Mouse (Mus musculus) liver, embryonic 13.5 days (tissue): Measurements from ENCODE around the gene Enoph1. TPM values are rescaled to one million over a fixed set of nuclear protein-coding genes. Genes with fewer than 3 reads are reported as not detected.
A peak's percentile ranks its signal among the peaks of the same experiment; 100 is the strongest.

ENCODE experiments used
- ATAC-seq: fragments of 200-750 bp; cut with Nextera tagmentation; 2 replicates; pipeline ENCODE4 v1.8.0; 2017; ENCODE audit warnings: low read depth, mild to moderate bottlenecking, moderate number of reproducible peaks, moderate library complexity
- DNase-seq: peaks from one replicate; pipeline ENCODE4 v3.0.0; 2022
- H3K27ac ChIP-seq: fragments of 300-500 bp; sonication (generic); 2 replicates; pipeline ENCODE4 v1.5.1; 2015; ENCODE audit warnings: moderate library complexity, mild to moderate bottlenecking, inconsistent platforms
- H3K27me3 ChIP-seq: fragments of 300-500 bp; sonication (generic); 2 replicates; pipeline ENCODE4 v1.6.1; 2015; ENCODE audit warnings: mild to moderate bottlenecking, inconsistent platforms
- H3K36me3 ChIP-seq: fragments of 300-500 bp; sonication (generic); 2 replicates; pipeline ENCODE4 v1.6.1; 2015; ENCODE audit warnings: mild to moderate bottlenecking, inconsistent platforms
- H3K4me1 ChIP-seq: fragments of 300-500 bp; sonication (generic); replicated peaks from 2 replicates; pipeline ENCODE4 v1.6.1; 2015; ENCODE audit warnings: inconsistent platforms
- H3K4me2 ChIP-seq: fragments of 300-500 bp; sonication (generic); 2 replicates; pipeline ENCODE4 v1.6.1; 2015; ENCODE audit warnings: inconsistent platforms, mild to moderate bottlenecking, moderate library complexity
- H3K4me3 ChIP-seq: fragments of 300-500 bp; sonication (generic); replicated peaks from 2 replicates; pipeline ENCODE4 v1.5.1; 2015; ENCODE audit warnings: mild to moderate bottlenecking, inconsistent platforms
- H3K9ac ChIP-seq: fragments of 300-500 bp; sonication (generic); 2 replicates; pipeline ENCODE4 v1.6.1; 2015; ENCODE audit warnings: mild to moderate bottlenecking, inconsistent platforms
- H3K9me3 ChIP-seq: fragments of 300-500 bp; sonication (generic); replicated peaks from 2 replicates; pipeline ENCODE4 v1.6.1; 2016; ENCODE audit warnings: inconsistent platforms
- WGBS: fragments of 180-500 bp; shearing (Covaris S2); methylation state at CpG from one replicate; pipeline ENCODE4 v1.1.7; 2015; ENCODE audit not compliant: insufficient replicate concordance; 5-methylcytosine and 5-hydroxymethylcytosine counted together
- polyA plus RNA-seq: library from polyadenylated mRNA; unstranded; fragments of >200 nt; fragmentation: Nextera tagmentation; extraction: Ambion mirVana; gene quantifications from 2 replicates; pipeline ENCODE4 v1.2.1, GENCODE M21; 2015

Gene Enoph1
- polyA plus RNA-seq, 1 experiment from 2014 or later = 25.8 TPM

DNA sequence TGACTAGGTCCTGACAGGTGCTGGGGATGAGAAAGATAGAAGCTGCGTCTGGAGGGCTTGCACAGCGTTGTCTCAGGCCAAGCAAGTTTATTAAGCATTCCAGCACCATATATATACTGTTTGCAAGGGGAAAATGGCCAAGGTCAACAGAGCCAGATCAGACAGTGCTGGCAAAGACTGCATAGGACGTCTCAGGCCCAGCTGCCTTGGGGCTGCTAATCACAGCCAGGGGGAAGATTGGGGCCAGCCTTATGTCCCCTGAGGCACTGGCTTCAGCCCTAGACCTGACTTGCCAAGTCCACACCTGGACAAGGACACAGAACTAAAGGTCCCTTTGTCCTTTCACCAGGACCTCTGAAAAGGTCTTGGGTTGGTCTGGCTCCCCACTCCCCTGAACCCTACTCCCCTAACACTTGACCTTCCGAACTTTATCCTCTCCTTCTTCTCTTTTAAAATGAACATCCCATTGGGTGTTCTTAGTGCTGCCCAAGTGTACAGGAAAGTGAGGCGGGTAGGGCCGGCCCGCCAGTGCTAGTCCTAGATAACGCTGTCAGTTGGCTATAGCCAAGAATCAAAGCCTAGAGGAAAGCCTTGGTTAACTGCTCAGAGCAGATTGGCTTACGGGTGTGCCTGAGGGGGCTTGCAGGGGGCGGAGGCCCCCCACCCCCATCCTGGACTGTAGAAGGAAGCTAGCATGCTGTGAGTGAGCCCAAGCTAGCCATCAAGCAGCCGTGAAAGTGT lies 15.2 kb downstream of the Enoph1 start:
- no peak overlapping the region for H3K4me3 ChIP-seq
- no peak overlapping the region for H3K9ac ChIP-seq
- H3K36me3 ChIP-seq = peaks cover 39% of the 10 kb centered on the region
- DNase-seq (peak; percentile 36), ATAC-seq (peak; percentile 85)
- peak overlapping the region; percentile 33 for H3K4me2 ChIP-seq
- H3K9me3 ChIP-seq = no peaks in the 10 kb centered on the region
- 22% methylated on average over 11 of the region's 11 CpGs for WGBS
- peak overlapping the region; percentile 41 for H3K27ac ChIP-seq
- no peaks in the 10 kb centered on the region for H3K27me3 ChIP-seq
- peaks cover 34% of the 10 kb centered on the region for H3K4me1 ChIP-seq

DNA sequence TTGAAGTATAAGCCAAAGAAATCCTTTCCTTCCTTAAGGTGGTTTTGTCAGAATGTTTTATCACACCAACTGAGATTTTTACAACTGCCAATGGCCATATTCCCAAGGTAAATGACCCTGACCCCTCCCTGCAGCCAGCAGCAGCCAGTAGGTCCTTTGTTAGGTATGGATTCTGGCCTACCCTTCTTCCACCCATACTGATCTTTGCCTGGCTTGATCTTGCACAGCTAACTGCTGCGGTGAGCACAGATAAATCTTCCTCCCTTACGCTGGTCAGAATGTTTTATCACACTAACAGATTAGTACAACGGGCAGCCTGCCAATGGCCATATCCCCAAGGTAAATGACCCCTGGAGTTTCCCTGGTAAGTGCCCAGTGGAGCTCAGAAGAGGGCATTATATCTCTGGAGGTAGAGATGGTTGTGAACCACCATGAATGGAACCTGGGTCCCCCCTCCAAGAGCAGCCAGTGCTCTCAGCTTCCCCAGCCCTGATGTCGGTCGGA lies 16.1 kb downstream of the Enoph1 start:
- Histone ChIP-seq H3K9me3 (no peaks in the 10 kb centered on the region), H3K4me3 (no peak overlapping the region), H3K4me1 (peaks cover 34% of the 10 kb centered on the region), H3K9ac (no peak overlapping the region; the same call in 1 of the 2 replicates), H3K36me3 (peaks cover 41% of the 10 kb centered on the region), H3K27me3 (no peaks in the 10 kb centered on the region), H3K27ac (no peak overlapping the region), H3K4me2 (no peak overlapping the region; the same call in 1 of the 2 replicates)
- DNase-seq = no peak
- 40% methylated on average over 5 of the region's 5 CpGs for WGBS
- no peak for ATAC-seq

DNA sequence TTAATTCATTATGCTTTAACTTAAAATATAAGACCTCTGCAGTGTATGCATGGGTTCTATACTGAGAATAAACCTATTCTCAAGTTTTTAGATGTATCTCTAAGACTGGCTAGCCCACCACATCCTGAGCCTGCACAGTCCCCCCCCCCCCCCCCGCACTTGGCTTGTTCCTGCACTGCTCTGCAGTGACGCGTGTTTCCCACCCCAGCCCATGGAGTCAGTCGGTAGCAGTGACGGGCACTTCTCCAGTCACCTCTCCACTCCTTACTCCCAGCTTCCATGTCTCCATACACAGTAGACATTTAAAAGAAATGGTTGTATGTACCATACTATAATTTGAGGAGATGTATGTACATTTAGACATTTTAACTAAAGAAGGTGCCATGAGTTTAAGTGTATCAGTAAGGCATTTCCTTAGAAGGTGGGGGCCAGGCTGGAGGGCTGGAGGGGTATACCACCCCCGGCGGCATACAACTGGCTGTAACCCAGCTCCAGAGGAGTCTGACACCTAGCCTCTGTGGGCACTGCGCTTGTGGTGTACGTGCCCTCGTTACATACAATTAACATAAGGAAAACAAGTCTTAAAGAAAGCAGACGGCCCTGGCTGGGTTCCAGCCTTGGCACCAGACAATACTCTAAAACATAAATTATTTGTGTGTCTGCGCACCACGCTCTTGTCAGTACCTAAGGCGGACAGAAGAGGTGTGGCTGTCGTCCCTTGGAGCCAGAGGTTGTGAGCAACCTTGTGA lies 17.9 kb downstream of the Enoph1 start:
- Histone ChIP-seq H3K4me2 (no peak overlapping the region), H3K4me3 (no peak overlapping the region), H3K9ac (no peak overlapping the region), H3K9me3 (no peaks in the 10 kb centered on the region), H3K27me3 (no peaks in the 10 kb centered on the region), H3K27ac (no peak overlapping the region), H3K36me3 (peaks cover 43% of the 10 kb centered on the region), H3K4me1 (peaks cover 33% of the 10 kb centered on the region)
- DNase-seq = no peak
- 83% methylated on average over 14 of the region's 15 CpGs for WGBS
- ATAC-seq = no peak

DNA sequence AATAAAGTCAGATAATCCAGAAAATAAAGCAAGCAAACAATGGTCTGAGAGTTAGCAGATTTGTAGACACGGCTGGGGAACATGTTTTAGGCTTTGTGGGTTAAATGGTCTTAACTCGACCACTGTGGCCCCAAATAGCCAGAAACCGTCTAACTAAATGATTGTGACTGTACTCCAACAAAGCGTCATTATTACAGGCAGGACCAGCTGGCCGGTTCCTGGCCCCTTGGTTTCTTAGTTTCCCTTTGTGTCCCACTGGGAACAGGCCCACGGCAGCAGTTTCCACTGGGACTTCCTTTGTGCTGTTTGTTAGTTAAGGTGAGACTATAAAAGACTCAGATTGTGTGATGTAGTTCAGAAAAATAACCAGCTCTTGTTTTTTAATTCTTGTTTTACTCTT lies 18.9 kb downstream of the Enoph1 start:
- Histone ChIP-seq H3K4me1 (peaks cover 26% of the 10 kb centered on the region), H3K27ac (no peak overlapping the region), H3K9ac (no peak overlapping the region), H3K4me3 (no peak overlapping the region), H3K36me3 (peaks cover 44% of the 10 kb centered on the region), H3K27me3 (no peaks in the 10 kb centered on the region), H3K9me3 (no peaks in the 10 kb centered on the region), H3K4me2 (no peak overlapping the region)
- ATAC-seq (no peak), DNase-seq (no peak)
- 88% methylated on average over 6 of the region's 6 CpGs for WGBS

DNA sequence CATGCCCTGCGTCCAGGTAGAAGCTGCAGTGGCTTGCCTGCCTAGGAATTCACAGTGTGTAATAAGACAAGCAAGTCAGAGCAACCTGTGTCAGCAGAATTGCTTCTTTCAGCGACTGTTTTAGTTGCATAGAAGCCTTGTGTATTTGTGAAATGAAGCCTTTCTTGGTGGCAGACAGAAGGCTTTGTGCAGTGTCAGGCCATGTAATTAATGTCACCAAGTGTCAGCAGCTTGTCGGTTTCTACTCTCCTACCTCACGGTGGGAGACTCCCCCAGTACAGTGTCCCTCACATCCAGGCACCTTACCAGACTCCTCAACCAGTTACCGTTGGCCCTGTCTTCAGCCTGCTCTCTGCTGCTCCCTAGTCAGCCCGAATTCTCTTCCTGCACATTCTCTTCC lies 19.5 kb downstream of the Enoph1 start:
- Histone ChIP-seq H3K36me3 (peaks cover 50% of the 10 kb centered on the region), H3K9ac (no peak overlapping the region), H3K4me3 (no peak overlapping the region), H3K4me2 (no peak overlapping the region), H3K9me3 (no peaks in the 10 kb centered on the region), H3K27me3 (no peaks in the 10 kb centered on the region), H3K27ac (no peak overlapping the region), H3K4me1 (peaks cover 22% of the 10 kb centered on the region)
- ATAC-seq (no peak), DNase-seq (no peak)
- WGBS = 74% methylated on average over 6 of the region's 6 CpGs

DNA sequence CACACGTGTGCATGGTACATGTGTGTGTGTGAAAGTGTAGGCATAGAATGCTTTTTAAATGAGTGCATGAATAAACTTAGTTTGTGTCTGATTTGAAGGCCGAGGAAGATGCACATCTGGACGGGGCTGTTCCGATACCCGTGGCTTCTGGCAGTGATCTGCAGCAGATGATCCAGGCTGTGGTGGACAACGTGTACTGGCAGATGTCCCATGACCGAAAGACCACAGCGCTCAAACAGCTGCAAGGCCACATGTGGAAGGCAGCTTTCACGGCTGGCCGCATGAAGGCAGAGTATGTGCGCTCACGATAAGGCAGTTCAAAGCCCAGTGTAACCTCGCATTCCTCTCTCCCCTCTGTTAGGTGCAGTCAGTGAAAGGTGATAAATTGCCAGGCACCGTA lies 21.1 kb downstream of the Enoph1 start:
- Histone ChIP-seq H3K9me3 (no peaks in the 10 kb centered on the region), H3K27ac (no peak overlapping the region), H3K9ac (no peak overlapping the region), H3K27me3 (no peaks in the 10 kb centered on the region), H3K4me1 (peaks cover 6% of the 10 kb centered on the region), H3K36me3 (peaks cover 63% of the 10 kb centered on the region), H3K4me3 (no peak overlapping the region), H3K4me2 (no peak overlapping the region)
- WGBS = 87% methylated on average over 14 of the region's 14 CpGs
- DNase-seq = no peak
- ATAC-seq = no peak

DNA sequence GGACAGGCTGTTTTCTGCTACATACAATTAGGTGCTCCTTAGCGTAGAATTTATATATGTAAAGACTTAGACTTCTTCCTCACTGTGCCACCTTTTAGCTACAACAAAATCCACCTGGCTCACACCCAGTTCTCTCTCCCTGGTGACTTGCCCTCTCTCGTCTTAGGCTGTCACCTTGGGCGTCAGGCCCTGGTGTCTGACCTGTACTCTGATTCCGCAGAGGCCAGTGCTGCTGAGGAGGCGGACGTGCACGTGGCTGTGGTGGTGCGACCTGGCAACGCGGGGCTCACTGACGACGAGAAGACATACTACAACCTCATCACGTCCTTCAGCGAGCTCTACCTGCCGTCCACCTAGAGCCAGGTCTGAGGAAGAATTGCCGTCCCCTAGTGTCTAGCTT lies 27.8 kb downstream of the Enoph1 start:
- Histone ChIP-seq H3K4me1 (no peaks in the 10 kb centered on the region), H3K36me3 (peaks cover 49% of the 10 kb centered on the region), H3K9ac (no peak overlapping the region), H3K4me2 (no peak overlapping the region), H3K9me3 (no peaks in the 10 kb centered on the region), H3K27ac (no peak overlapping the region), H3K27me3 (no peaks in the 10 kb centered on the region), H3K4me3 (no peak overlapping the region)
- DNase-seq (no peak), ATAC-seq (no peak)
- WGBS = 84% methylated on average over 16 of the region's 16 CpGs

DNA sequence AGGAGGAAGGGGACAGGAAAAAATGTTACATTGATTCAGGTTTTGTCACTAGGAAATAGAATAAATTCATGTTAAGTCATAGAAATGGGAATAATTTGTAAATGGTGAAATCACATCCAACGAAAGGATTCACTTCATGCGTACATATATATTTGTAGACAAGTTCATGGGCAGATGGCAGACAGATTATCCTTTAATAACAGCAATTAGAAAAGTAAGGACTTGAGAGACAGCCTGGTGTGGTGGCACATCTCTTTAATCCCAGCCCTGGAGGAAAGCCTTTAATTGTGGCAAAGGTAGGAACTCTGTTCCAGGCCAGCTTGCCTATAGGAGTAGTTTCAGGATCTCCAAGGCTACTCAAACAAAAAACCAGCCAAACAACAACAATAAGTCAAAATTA lies 29.7 kb downstream of the Enoph1 start:
- Histone ChIP-seq H3K4me2 (no peak overlapping the region), H3K9ac (no peak overlapping the region), H3K36me3 (peaks cover 45% of the 10 kb centered on the region), H3K9me3 (no peaks in the 10 kb centered on the region), H3K4me3 (no peak overlapping the region), H3K4me1 (no peaks in the 10 kb centered on the region), H3K27ac (no peak overlapping the region), H3K27me3 (no peaks in the 10 kb centered on the region)
- no peak for ATAC-seq
- no peak for DNase-seq
- WGBS = 85% methylated on average over 2 of the region's 2 CpGs

DNA sequence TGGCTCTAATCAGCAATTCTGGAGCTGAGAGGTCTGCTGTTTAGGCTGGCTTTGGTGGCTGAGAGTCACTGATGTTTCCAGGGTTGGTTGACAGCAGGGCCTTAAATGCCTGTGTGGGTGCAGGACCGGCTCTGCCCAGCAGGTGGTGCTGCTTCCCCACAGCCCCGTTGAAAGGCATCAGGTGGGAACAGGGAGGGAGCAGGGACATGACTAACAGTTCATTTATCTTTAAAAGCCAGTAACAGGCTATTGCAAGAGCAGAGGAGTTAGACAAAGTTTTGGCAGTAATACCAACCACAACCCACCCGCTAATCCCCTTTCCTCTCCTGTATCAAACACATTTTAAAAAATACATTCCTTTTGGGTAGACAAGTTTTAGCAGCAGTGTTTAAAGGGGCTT lies 30.5 kb downstream of the Enoph1 start:
- no peaks in the 10 kb centered on the region for H3K9me3 ChIP-seq
- WGBS = 8% methylated on average over 3 of the region's 3 CpGs
- DNase-seq = peak; percentile 73
- no peaks in the 10 kb centered on the region for H3K4me1 ChIP-seq
- no peak overlapping the region for H3K4me3 ChIP-seq
- H3K27me3 ChIP-seq = no peaks in the 10 kb centered on the region
- H3K36me3 ChIP-seq = peaks cover 38% of the 10 kb centered on the region
- H3K9ac ChIP-seq = no peak overlapping the region
- peak; percentile 72; the same call in 1 of the 2 replicates for ATAC-seq
- no peak overlapping the region for H3K27ac ChIP-seq
- H3K4me2 ChIP-seq = no peak overlapping the region

DNA sequence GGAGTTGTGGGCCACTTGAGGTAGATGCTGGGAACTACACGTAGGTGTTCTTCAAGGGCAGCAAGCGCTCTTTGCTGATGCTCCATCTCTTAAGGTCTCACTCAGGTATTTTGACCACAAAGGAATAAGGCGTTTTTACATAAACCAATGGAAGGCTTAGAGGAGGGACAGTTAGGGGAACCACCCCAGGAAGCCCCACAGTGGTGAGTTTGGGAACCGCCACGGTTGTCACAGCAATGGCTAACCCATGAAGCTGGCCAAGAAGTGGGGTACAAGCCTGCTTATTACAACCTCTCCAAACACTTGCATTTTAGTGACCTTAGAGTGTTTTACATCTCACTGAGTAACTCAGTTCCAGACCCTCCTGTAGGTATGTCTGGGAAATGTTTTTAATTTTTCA lies 31.8 kb downstream of the Enoph1 start:
- H3K36me3 ChIP-seq = peaks cover 32% of the 10 kb centered on the region
- H3K27me3 ChIP-seq = no peaks in the 10 kb centered on the region
- no peak overlapping the region for H3K9ac ChIP-seq
- DNase-seq = no peak
- ATAC-seq = no peak
- no peaks in the 10 kb centered on the region for H3K4me1 ChIP-seq
- H3K9me3 ChIP-seq = no peaks in the 10 kb centered on the region
- H3K27ac ChIP-seq = no peak overlapping the region
- H3K4me3 ChIP-seq = no peak overlapping the region
- WGBS = 74% methylated on average over 5 of the region's 5 CpGs
- H3K4me2 ChIP-seq = no peak overlapping the region

DNA sequence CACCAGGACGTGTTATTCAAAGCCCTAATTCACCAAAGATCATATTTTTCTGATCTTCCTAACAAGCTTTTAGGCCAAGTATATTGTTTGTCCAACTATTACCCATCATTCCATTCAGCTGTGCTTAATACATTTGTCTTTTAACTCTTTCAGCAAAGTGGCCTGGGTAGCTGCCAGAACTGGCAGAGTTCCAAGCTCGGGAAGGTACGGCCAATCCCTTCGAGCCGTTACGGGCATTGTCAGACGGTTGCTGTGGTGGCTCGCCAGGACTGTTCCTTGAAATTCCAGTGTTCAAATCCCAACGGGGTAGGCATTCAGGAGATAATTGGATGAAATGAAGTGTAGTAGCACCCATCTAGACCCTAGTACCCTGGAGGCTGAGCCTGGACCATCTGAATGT lies 32.8 kb downstream of the Enoph1 start:
- ATAC-seq (no peak), DNase-seq (no peak)
- no peak overlapping the region for H3K4me3 ChIP-seq
- H3K9me3 ChIP-seq = no peaks in the 10 kb centered on the region
- no peak overlapping the region for H3K4me2 ChIP-seq
- no peak overlapping the region for H3K9ac ChIP-seq
- 85% methylated on average over 9 of the region's 9 CpGs for WGBS
- no peaks in the 10 kb centered on the region for H3K4me1 ChIP-seq
- no peaks in the 10 kb centered on the region for H3K27me3 ChIP-seq
- peaks cover 23% of the 10 kb centered on the region for H3K36me3 ChIP-seq
- no peak overlapping the region for H3K27ac ChIP-seq
